Mouse (Mus musculus) left cerebral cortex, adult 8-10 months (tissue): ENCODE data around the gene Echdc1. TPM values are rescaled to one million over a fixed set of nuclear protein-coding genes. Genes with fewer than 3 reads are reported as not detected.
"Not testable (repeated sequence)": the region's sequence is repeated elsewhere in the genome, so short reads cannot be mapped to it uniquely, and the experiment has no call there.

Experiments used
- DNase-seq, 2 experiments: peaks; one replicate each; pipeline ENCODE4 v3.0.0; 2022; ENCODE audit warnings: low spot score in 2 of 2
- total RNA-seq, 4 experiments: library from RNA; stranded (reverse); gene quantifications; 2 replicates each; pipeline ENCODE4 v1.2.4; 2022

The Echdc1 gene
- 10 to 100 TPM; 27.7 to 38.2 (median 31.8) TPM for total RNA-seq

GRCm38 (mm10) chr10:29313064-29313638 lies at the start of gene Echdc1:
TSS of gene Echdc1 (plus strand) at chr10:29313166.
- peak; percentile 74 to 76 for DNase-seq

GRCm38 (mm10) chr10:29281736-29282135 lies 31.2 kb upstream of the Echdc1 start:
- DNase-seq = no peak

GRCm38 (mm10) chr10:29285757-29286156 lies 27.2 kb upstream of the Echdc1 start:
- no peak for DNase-seq

GRCm38 (mm10) chr10:29302230-29302629 lies 10.7 kb upstream of the Echdc1 start:
- no peak for DNase-seq

DNA sequence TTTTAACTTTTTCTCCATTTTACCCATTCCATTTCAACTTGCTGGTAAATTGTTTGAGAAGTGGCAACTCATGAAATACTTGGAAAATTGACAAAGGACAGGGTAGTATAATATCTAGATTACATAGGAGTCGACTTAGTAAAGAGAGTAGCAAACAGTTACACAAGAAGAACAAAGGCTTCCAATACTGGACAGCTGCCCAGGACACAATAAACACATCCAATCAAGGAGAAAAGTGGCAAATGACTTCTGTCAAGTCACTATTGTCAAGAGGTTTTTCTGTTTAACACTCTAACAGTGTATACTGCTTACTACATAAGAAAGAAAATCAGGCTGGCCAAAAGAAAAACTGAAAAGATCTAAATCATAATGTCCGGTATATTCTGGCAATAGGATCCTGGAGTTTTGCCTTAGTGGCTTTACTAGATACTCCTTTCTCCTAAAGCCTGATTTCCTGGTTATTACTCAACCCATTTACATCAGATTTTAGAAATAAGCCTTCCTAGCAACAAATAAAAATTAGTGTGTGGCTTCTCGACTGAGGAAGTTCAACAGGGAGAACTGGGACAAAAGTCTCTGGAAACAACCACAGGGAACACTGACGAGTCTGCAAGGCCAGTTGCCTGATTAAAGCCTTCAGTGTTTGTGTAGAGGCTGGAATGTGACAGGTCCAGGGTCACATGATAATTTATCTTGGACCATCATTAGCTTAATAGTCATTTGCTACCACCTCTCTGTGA lies 1.3 kb upstream of the Echdc1 start:
- DNase-seq = no peak

DNA sequence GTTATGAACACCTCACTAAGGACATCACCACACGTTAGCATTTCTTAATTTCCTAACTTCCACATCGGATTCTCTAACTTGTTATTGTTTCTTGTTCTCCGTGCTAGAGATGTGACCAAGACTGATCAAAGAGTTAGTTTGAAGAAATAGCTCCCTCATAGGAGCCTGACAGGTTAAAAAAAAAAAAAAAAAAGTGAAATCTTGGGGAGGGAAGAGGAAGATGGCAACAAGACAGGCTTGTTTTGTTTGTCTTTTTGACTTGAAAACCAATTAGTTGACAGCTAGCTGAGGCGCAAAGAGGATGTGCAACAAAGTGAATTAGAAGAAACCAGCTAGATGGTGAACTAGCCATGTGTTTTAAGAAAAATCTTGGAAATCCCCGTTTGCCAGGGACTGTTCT lies 939 bp downstream of the Echdc1 start:
- DNase-seq = no peak

DNA sequence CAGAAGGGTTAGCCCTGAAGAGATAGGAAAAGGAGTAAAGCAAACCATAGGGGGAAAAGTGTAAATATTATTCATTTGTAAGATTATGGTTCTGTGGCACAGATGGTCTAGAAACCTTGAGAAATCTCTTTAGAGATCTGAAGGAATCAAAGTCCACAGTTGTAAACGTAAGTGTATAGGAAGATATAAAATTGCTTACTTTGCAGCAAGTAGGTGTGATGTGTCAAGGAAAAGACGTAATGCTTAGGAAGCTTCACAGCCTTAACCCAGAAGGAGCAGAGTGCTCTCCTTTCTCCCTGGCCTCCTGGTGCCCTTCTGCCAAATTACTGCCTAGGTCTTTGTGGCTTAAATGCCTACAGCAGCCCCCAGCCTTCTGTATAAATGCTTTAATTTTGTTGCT lies 11.9 kb downstream of the Echdc1 start:
- no peak for DNase-seq

DNA sequence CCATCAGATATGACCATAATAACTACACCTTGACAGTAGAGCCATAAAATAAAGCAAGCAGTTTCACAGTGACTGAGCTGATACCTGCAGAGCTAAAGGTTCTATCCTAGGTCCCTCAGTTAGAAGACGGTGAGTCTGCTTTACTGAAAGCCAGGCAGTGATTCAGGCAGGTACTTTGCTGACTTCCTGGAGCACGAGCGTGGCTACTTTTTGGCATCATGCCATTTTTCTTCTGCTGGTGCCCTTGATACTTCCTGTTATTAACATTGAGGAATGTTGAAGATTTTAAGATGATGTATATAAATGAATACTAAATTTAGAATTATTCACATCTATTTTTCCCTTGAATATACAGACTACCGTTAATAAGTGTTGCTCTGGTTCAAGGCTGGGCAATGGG lies 20.9 kb downstream of the Echdc1 start:
- no peak for DNase-seq

DNA sequence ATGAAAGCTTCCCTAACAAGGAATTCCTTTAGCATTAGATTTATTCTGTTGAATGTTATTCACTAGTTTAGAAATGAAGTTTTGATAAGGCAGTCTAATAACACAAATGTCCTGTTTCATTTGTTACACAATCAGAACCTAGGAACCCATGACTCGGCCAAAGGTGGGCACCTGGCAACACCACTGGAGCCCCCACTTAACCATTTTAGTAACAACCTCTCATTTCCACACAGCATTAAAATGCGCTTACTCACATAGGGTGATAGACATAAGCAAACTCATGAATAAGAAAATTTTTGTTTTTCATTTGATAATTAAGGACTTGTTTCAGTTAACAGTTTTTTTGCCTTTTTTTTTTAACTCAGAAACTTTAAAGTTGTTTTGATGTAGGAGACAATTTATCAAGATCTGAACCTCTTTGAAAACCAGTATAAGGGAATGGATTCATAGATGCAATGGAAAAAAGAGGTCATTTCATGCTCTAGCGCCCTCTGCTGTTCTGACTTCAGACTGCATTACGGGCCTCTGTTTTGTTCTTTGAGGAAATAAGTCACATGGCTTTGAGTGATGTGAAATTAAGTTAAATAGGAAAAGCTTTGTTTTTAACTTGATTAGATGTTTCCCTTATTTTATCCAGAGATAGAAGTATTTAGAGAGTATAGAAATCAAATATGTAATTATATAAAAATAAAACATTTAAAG lies 25.5 kb downstream of the Echdc1 start:
- DNase-seq = peak in 1 of 2 experiments; percentile 41

- DNase-seq = peak in 1 of 2 experiments; percentile 20
Observed at GRCm38 (mm10) chr10:29344232-29344631, 31.3 kb downstream of the Echdc1 start.

GRCm38 (mm10) chr10:29346638-29347037 lies 33.7 kb downstream of the Echdc1 start:
- no peak for DNase-seq

- no peak for DNase-seq
Observed at GRCm38 (mm10) chr10:29351420-29351819, 38.5 kb downstream of the Echdc1 start.

GRCm38 (mm10) chr10:29352575-29352974 lies 39.6 kb downstream of the Echdc1 start:
- DNase-seq = no peak

DNA sequence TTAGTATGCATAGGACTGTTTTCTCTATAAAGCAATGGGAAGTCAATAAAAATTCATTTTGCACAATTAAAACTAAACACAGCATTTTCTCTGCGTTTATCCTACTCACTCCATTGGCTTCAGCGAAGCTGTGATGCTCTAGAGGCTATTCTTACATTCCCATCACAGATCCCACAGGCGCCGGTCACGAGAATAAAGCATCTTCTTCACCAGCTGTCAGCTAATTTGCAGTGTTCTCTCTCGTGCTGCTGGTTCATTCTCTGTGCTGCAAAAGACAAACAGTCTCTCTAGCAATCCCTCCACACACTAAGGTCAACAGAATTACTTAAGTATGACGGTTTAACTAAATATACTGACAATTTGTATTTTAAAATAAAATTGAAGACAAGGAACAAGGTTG lies 41.2 kb downstream of the Echdc1 start:
- DNase-seq = peak in 1 of 2 experiments; percentile 46

- DNase-seq = no peak
Observed at GRCm38 (mm10) chr10:29361095-29361463, 48.1 kb downstream of the Echdc1 start.

- DNase-seq = peak; percentile 74 to 80
Observed at GRCm38 (mm10) chr10:29361464-29362196, 48.7 kb downstream of the Echdc1 start.

DNA sequence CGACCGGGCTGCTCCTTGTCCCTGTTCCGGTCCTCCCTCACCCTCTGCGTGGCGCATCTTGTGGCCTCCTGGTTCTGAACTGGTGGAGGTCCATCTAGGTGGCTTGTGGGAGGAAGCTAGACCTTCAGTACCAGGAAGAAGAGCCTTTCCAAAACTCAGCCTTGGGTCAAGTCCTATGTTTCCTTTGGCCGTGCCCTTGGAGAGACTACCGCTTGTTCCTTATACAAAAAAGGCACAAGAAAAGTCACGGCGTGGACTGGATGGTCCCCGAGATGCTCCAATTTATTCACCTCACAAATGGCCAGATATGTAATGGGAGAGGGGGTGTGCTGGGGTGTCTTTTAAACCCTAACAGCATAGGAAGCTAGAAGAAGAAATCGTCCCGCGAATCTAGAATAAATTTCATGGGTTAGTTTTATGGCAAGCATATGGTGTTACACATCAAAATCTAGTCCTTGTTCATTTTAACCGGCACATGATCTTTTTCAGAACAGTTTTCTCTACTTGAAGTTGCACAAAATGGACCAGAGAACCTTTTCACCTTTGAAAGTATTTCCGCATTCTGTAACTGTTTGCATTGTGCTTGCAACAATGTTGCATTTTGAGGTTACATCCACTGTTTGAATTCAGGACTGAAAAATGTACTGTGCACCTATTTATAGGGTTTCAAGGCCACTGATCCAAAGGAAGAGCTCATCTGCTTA lies 49.4 kb downstream of the Echdc1 start, which contains the start of gene Rnf146:
Gene Rnf146, minus strand, starts transcription at position 246 of the 704 bp plus-strand sequence.
- no peak for DNase-seq

GRCm38 (mm10) chr10:29374065-29374464 lies 61.1 kb downstream of the Echdc1 start:
- no peak for DNase-seq

GRCm38 (mm10) chr10:29381558-29381957 lies 68.6 kb downstream of the Echdc1 start:
- DNase-seq = no peak

GRCm38 (mm10) chr10:29394890-29395289 lies 81.9 kb downstream of the Echdc1 start:
- DNase-seq = not testable (repeated sequence)
